Mouse (Mus musculus): ENCODE measurements around the gene Fgfr2.
"Not testable (repeated sequence)": the region's sequence is repeated elsewhere in the genome, so short reads cannot be mapped to it uniquely, and the experiment has no call there.

Fgfr2 gene

GRCm38 (mm10) chr7:131478403-131478802 lies 1644.7 kb downstream of the Fgfr2 start:
- DNase-seq (ENCODE audit: extremely low spot score, low read depth, low spot score) = no peak

GRCm38 (mm10) chr7:131477140-131477539 lies 1646.0 kb downstream of the Fgfr2 start:
- DNase-seq (ENCODE audit: extremely low spot score, low read depth, low spot score) = no peak

GRCm38 (mm10) chr7:131471551-131471950 lies 1651.6 kb downstream of the Fgfr2 start:
- DNase-seq (ENCODE audit: extremely low spot score, low read depth, low spot score) = no peak

- DNase-seq (ENCODE audit: extremely low spot score, low read depth, low spot score) = no peak
Measured at GRCm38 (mm10) chr7:131469506-131469905, 1653.6 kb downstream of the Fgfr2 start.

- no peak for DNase-seq (ENCODE audit: extremely low spot score, low read depth, low spot score)
Measured at GRCm38 (mm10) chr7:131467312-131467711, 1655.8 kb downstream of the Fgfr2 start.

GRCm38 (mm10) chr7:131465735-131466134 lies 1657.4 kb downstream of the Fgfr2 start:
- DNase-seq (ENCODE audit: extremely low spot score, low read depth, low spot score) = no peak

- DNase-seq (ENCODE audit: extremely low spot score, low read depth, low spot score) = no peak
Measured at GRCm38 (mm10) chr7:131465117-131465601, 1658.0 kb downstream of the Fgfr2 start.

GRCm38 (mm10) chr7:131456714-131457113 lies 1666.4 kb downstream of the Fgfr2 start:
- no peak for DNase-seq (ENCODE audit: extremely low spot score, low read depth, low spot score)

GRCm38 (mm10) chr7:131437051-131437450 lies 1686.1 kb downstream of the Fgfr2 start:
- DNase-seq (ENCODE audit: extremely low spot score, low read depth, low spot score) = no peak

GRCm38 (mm10) chr7:131434276-131434675 lies 1688.9 kb downstream of the Fgfr2 start:
- no peak for DNase-seq (ENCODE audit: extremely low spot score, low read depth, low spot score)

GRCm38 (mm10) chr7:131432244-131432643 lies 1690.9 kb downstream of the Fgfr2 start:
- DNase-seq (ENCODE audit: extremely low spot score, low read depth, low spot score) = no peak

GRCm38 (mm10) chr7:131427331-131427730 lies 1695.8 kb downstream of the Fgfr2 start:
- DNase-seq (ENCODE audit: extremely low spot score, low read depth, low spot score) = no peak

- no peak for DNase-seq (ENCODE audit: extremely low spot score, low read depth, low spot score)
Measured at GRCm38 (mm10) chr7:131424912-131425311, 1698.2 kb downstream of the Fgfr2 start.

- DNase-seq (ENCODE audit: extremely low spot score, low read depth, low spot score) = no peak
Measured at GRCm38 (mm10) chr7:131417605-131418004, 1705.5 kb downstream of the Fgfr2 start.

- DNase-seq (ENCODE audit: extremely low spot score, low read depth, low spot score) = not testable (repeated sequence)
Measured at GRCm38 (mm10) chr7:131416742-131417141, 1706.4 kb downstream of the Fgfr2 start.

GRCm38 (mm10) chr7:131411941-131412270 lies 1711.2 kb downstream of the Fgfr2 start:
- no peak for DNase-seq (ENCODE audit: extremely low spot score, low read depth, low spot score)

GRCm38 (mm10) chr7:131411221-131411940 lies 1711.8 kb downstream of the Fgfr2 start:
- DNase-seq (ENCODE audit: extremely low spot score, low read depth, low spot score) = no peak

- peak; percentile 82 for DNase-seq (ENCODE audit: extremely low spot score, low read depth, low spot score)
Measured at GRCm38 (mm10) chr7:131410416-131411058, 1712.6 kb downstream of the Fgfr2 start, which contains the start of the genes Ikzf5 and Acadsb. Gene Ikzf5 (minus strand): TSS chr7:131410521. Gene Acadsb (plus strand): TSS chr7:131410601.

- DNase-seq (ENCODE audit: extremely low spot score, low read depth, low spot score) = no peak
Measured at GRCm38 (mm10) chr7:131409988-131410385, 1713.2 kb downstream of the Fgfr2 start.

- peak; percentile 62 for DNase-seq (ENCODE audit: extremely low spot score, low read depth, low spot score)
Measured at GRCm38 (mm10) chr7:131409321-131409987, 1713.7 kb downstream of the Fgfr2 start.

GRCm38 (mm10) chr7:131391761-131392160 lies 1731.4 kb downstream of the Fgfr2 start:
- DNase-seq (ENCODE audit: extremely low spot score, low read depth, low spot score) = not testable (repeated sequence)
